Mouse (Mus musculus) heart, embryonic 14.5 days (tissue): ENCODE measurements around the gene Gm10964. TPM values are rescaled to one million over a fixed set of nuclear protein-coding genes. Genes with fewer than 3 reads are reported as not detected.

ENCODE experiments used
- ATAC-seq: fragments of 200-750 bp; cut with Nextera tagmentation; 2 replicates; pipeline ENCODE4 v1.8.0; 2017; ENCODE audit warnings: low read depth, moderate TSS enrichment; ENCODE audit not compliant: insufficient number of reproducible peaks, insufficient read depth, low FRiP score
- H3K27ac ChIP-seq, 2 experiments: fragments of 200-500 bp in 1 of 2; fragments of 300-500 bp in 1 of 2; sonication (generic) in 1 of 2; replicated peaks in 1 of 2; 2 replicates each; pipeline ENCODE4 v1.5.1; 2012 to 2014; ENCODE audit warnings: low read depth in 2 of 2, low read length in 2 of 2, control low read depth in 1 of 2, mild to moderate bottlenecking in 1 of 2, mixed read lengths in 1 of 2; ENCODE audit not compliant: control insufficient read depth in 1 of 2, insufficient read depth in 1 of 2
- H3K27me3 ChIP-seq: fragments of 300-500 bp; sonication (generic); 2 replicates; pipeline ENCODE4 v1.6.1; 2014; ENCODE audit warnings: mild to moderate bottlenecking, low read length, control low read depth; ENCODE audit not compliant: control insufficient read depth, insufficient read depth
- H3K36me3 ChIP-seq: fragments of 300-500 bp; sonication (generic); 2 replicates; pipeline ENCODE4 v1.6.1; 2014; ENCODE audit warnings: mild to moderate bottlenecking, control low read depth, low read length, mixed read lengths; ENCODE audit not compliant: control insufficient read depth, insufficient read depth
- H3K4me1 ChIP-seq, 2 experiments: fragments of 200-500 bp in 1 of 2; fragments of 300-500 bp in 1 of 2; sonication (generic) in 1 of 2; 2 replicates each; pipeline ENCODE4 v1.6.1; 2012 to 2014; ENCODE audit warnings: low read length in 2 of 2, control low read depth in 1 of 2, mixed read lengths in 1 of 2; ENCODE audit not compliant: control insufficient read depth in 2 of 2, insufficient read depth in 2 of 2
- H3K4me2 ChIP-seq: fragments of 300-500 bp; sonication (generic); 2 replicates; pipeline ENCODE4 v1.6.1; 2014; ENCODE audit warnings: mild to moderate bottlenecking, low read length
- H3K4me3 ChIP-seq, 2 experiments: fragments of 200-500 bp in 1 of 2; fragments of 300-500 bp in 1 of 2; sonication (generic) in 1 of 2; 2 replicates each; pipeline ENCODE4 v1.5.1; 2012 to 2014; ENCODE audit warnings: low read length in 2 of 2, mild to moderate bottlenecking in 2 of 2, control low read depth in 1 of 2, low read depth in 1 of 2, moderate library complexity in 1 of 2; ENCODE audit not compliant: control insufficient read depth in 1 of 2, insufficient read depth in 1 of 2
- H3K9ac ChIP-seq: fragments of 300-500 bp; sonication (generic); 2 replicates; pipeline ENCODE4 v1.6.1; 2014; ENCODE audit warnings: mild to moderate bottlenecking, low read length
- H3K9me3 ChIP-seq: fragments of 300-500 bp; sonication (generic); 2 replicates; pipeline ENCODE4 v1.6.1; 2016; ENCODE audit warnings: low read length, control low read depth; ENCODE audit not compliant: control insufficient read depth
- WGBS: fragments of 180-500 bp; shearing (Covaris S2); extraction: QIAGEN DNeasy Blood & Tissue Kit; methylation state at CpG from one replicate; pipeline ENCODE4 v1.1.7; 2014; 5-methylcytosine and 5-hydroxymethylcytosine counted together
- polyA plus RNA-seq: library from polyadenylated mRNA; unstranded; fragments of >200 nt; fragmentation: Nextera tagmentation; extraction: Ambion mirVana; gene quantifications from 2 replicates; pipeline ENCODE4 v1.2.1, GENCODE M21; 2014

Gm10964 gene
- polyA plus RNA-seq, 1 experiment from 2014 or later, result not detected

GRCm38 (mm10) chr3:103735776-103736600 is 3.2 kb upstream of the Gm10964 start:
- H3K36me3 ChIP-seq, result no peaks in the 10 kb centered on the region
- peak overlapping the region; percentile 74 for H3K9ac ChIP-seq
- no peaks in the 10 kb centered on the region for H3K9me3 ChIP-seq
- no peaks in the 10 kb centered on the region for H3K27me3 ChIP-seq
- peak overlapping the region; percentile 43 to 45; a peak in 3 of 4 replicates for H3K4me3 ChIP-seq
- ATAC-seq, result peak; percentile 5; the same call in 1 of the 2 replicates
- H3K4me1 ChIP-seq, result peaks cover 46% of the 10 kb centered on the region in 2 experiments
- peak overlapping the region; percentile 85 to 94 for H3K27ac ChIP-seq
- H3K4me2 ChIP-seq, result peak overlapping the region; percentile 68
- 49% methylated on average over 28 of the region's 28 CpGs for WGBS

GRCm38 (mm10) chr3:103737061-103737754 is 2.0 kb upstream of the Gm10964 start:
- H3K27me3 ChIP-seq, result no peaks in the 10 kb centered on the region
- H3K4me2 ChIP-seq, result peak overlapping the region; percentile 68
- H3K4me1 ChIP-seq, result peaks cover 46% of the 10 kb centered on the region in 2 experiments
- WGBS, result 27% methylated on average over 16 of the region's 16 CpGs
- H3K4me3 ChIP-seq, result peak overlapping the region; percentile 43 to 45
- no peak; the same call in 1 of the 2 replicates for ATAC-seq
- H3K36me3 ChIP-seq, result peaks cover 11% of the 10 kb centered on the region
- peak overlapping the region; percentile 74 for H3K9ac ChIP-seq
- H3K9me3 ChIP-seq, result no peaks in the 10 kb centered on the region
- H3K27ac ChIP-seq, result peak overlapping the region; percentile 85 to 94

- Histone ChIP-seq H3K4me2 (peak within 1 kb of the TSS; percentile 68), H3K4me1 (peaks cover 44 to 46% of the 10 kb centered on the region in 2 experiments), H3K9ac (peak within 1 kb of the TSS; percentile 74), H3K27ac (peak within 1 kb of the TSS; percentile 94 to 99), H3K36me3 (peaks cover 16% of the 10 kb centered on the region), H3K9me3 (no peaks in the 10 kb centered on the region), H3K4me3 (peak within 1 kb of the TSS; percentile 43 to 47), H3K27me3 (no peaks in the 10 kb centered on the region)
- ATAC-seq, result peak; percentile 88
- WGBS, result under 1% methylated on average over 18 of the region's 18 CpGs
Measured at GRCm38 (mm10) chr3:103737778-103738571, 1.2 kb upstream of the Gm10964 start, which contains the start of gene Olfml3. TSS of gene Olfml3 (minus strand) at chr3:103738001.

- no peak overlapping the region for H3K9ac ChIP-seq
- H3K4me2 ChIP-seq, result no peak overlapping the region
- peaks cover 40% of the 10 kb centered on the region for H3K36me3 ChIP-seq
- no peaks in the 10 kb centered on the region for H3K27me3 ChIP-seq
- 57% methylated on average over 5 of the region's 5 CpGs for WGBS
- H3K4me1 ChIP-seq, result peaks cover 26 to 31% of the 10 kb centered on the region in 2 experiments
- no peak overlapping the region for H3K4me3 ChIP-seq
- no peak overlapping the region for H3K27ac ChIP-seq
- no peak for ATAC-seq
- no peaks in the 10 kb centered on the region for H3K9me3 ChIP-seq
Measured at GRCm38 (mm10) chr3:103740342-103740741, 1.2 kb downstream of the Gm10964 start.

GRCm38 (mm10) chr3:103743208-103743607 is 4.0 kb downstream of the Gm10964 start:
- H3K4me3 ChIP-seq, result no peak overlapping the region
- no peaks in the 10 kb centered on the region for H3K27me3 ChIP-seq
- H3K27ac ChIP-seq, result no peak overlapping the region
- 86% methylated on average over 6 of the region's 6 CpGs for WGBS
- peaks cover 0 to 13% of the 10 kb centered on the region in 2 experiments; a peak in 2 of 4 replicates for H3K4me1 ChIP-seq
- H3K4me2 ChIP-seq, result no peak overlapping the region
- peaks cover 68% of the 10 kb centered on the region for H3K36me3 ChIP-seq
- H3K9ac ChIP-seq, result no peak overlapping the region
- H3K9me3 ChIP-seq, result no peaks in the 10 kb centered on the region
- ATAC-seq, result no peak

GRCm38 (mm10) chr3:103745001-103745770 is 6.0 kb downstream of the Gm10964 start:
- no peaks in the 10 kb centered on the region for H3K27me3 ChIP-seq
- peaks cover 0 to 6% of the 10 kb centered on the region in 2 experiments; a peak in 1 of 4 replicates for H3K4me1 ChIP-seq
- no peak overlapping the region for H3K9ac ChIP-seq
- H3K9me3 ChIP-seq, result no peaks in the 10 kb centered on the region
- H3K4me2 ChIP-seq, result no peak overlapping the region
- no peak overlapping the region for H3K27ac ChIP-seq
- no peak overlapping the region for H3K4me3 ChIP-seq
- no peak for ATAC-seq
- H3K36me3 ChIP-seq, result peaks cover 88% of the 10 kb centered on the region
- 82% methylated on average over 14 of the region's 14 CpGs for WGBS
